Mouse (Mus musculus) liver, embryonic 15.5 days (tissue): ENCODE results near the gene Foxred2. TPM values are rescaled to one million over a fixed set of nuclear protein-coding genes. Genes with fewer than 3 reads are reported as not detected.

Experiments
- ATAC-seq: fragments of 200-750 bp; cut with Nextera tagmentation; 2 replicates; pipeline ENCODE4 v1.8.0; 2017; ENCODE audit warnings: moderate number of reproducible peaks, mild to moderate bottlenecking, moderate library complexity; ENCODE audit not compliant: insufficient read depth
- H3K27ac ChIP-seq: fragments of 300-500 bp; sonication (generic); replicated peaks from 2 replicates; pipeline ENCODE4 v1.5.1; 2015; ENCODE audit warnings: mild to moderate bottlenecking, inconsistent platforms
- H3K27me3 ChIP-seq: fragments of 300-500 bp; sonication (generic); 2 replicates; pipeline ENCODE4 v1.6.1; 2015; ENCODE audit warnings: mild to moderate bottlenecking, inconsistent platforms
- H3K36me3 ChIP-seq: fragments of 300-500 bp; sonication (generic); replicated peaks from 2 replicates; pipeline ENCODE4 v1.6.1; 2015; ENCODE audit warnings: moderate library complexity, mild to moderate bottlenecking, inconsistent platforms
- H3K4me1 ChIP-seq: fragments of 300-500 bp; sonication (generic); replicated peaks from 2 replicates; pipeline ENCODE4 v1.6.1; 2015; ENCODE audit warnings: inconsistent platforms
- H3K4me2 ChIP-seq: fragments of 300-500 bp; sonication (generic); 2 replicates; pipeline ENCODE4 v1.6.1; 2015; ENCODE audit warnings: moderate library complexity, mild to moderate bottlenecking, inconsistent platforms
- H3K4me3 ChIP-seq: fragments of 300-500 bp; sonication (generic); replicated peaks from 2 replicates; pipeline ENCODE4 v1.5.1; 2015; ENCODE audit warnings: mild to moderate bottlenecking, inconsistent platforms
- H3K9ac ChIP-seq: fragments of 300-500 bp; sonication (generic); 2 replicates; pipeline ENCODE4 v1.6.1; 2015; ENCODE audit warnings: moderate library complexity, mild to moderate bottlenecking, inconsistent platforms
- H3K9me3 ChIP-seq: fragments of 300-500 bp; sonication (generic); replicated peaks from 2 replicates; pipeline ENCODE4 v1.6.1; 2016; ENCODE audit warnings: inconsistent platforms
- WGBS: fragments of 180-500 bp; shearing (Covaris S2); methylation state at CpG from one replicate; pipeline ENCODE4 v1.1.7; 2015; ENCODE audit warnings: mixed read lengths; ENCODE audit not compliant: insufficient replicate concordance; 5-methylcytosine and 5-hydroxymethylcytosine counted together
- polyA plus RNA-seq: library from polyadenylated mRNA; unstranded; fragments of >200 nt; fragmentation: Nextera tagmentation; extraction: Ambion mirVana; gene quantifications from 2 replicates; pipeline ENCODE4 v1.2.1, GENCODE M21; 2015

Foxred2 gene
- polyA plus RNA-seq, 1 experiment from 2014 or later = 1.1 TPM

DNA sequence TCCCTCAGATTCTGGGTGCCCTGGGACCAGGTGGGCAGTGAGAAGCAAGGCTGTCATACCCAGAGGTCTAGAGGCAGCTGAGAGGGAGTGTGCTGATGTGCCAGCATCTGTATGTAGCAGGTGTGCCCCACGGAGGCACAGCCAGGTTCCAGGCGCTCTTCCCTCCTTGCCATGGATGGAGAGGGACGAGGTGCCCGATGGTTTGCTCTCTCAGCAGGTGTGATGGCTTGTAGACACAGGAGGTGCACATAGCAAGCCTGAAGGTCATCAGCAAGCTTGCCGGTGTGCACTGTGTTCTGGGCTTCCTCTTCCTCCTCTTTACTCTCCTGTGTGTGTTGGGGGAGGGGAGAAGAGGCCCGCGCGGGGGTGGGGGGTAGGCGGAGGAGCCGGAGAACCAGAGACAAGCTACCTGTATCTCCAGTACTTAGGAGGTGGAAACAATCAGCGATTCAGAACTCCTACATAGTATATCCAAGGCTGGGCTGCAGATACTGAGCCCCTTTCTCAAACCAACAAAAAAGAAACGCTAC is 52.1 kb downstream of the Foxred2 start:
- ATAC-seq = no peak
- Histone ChIP-seq H3K36me3 (no peaks in the 10 kb centered on the region), H3K27ac (no peak overlapping the region), H3K9ac (no peak overlapping the region), H3K27me3 (peaks cover 22% of the 10 kb centered on the region), H3K9me3 (no peaks in the 10 kb centered on the region), H3K4me2 (peak overlapping the region; percentile 55; the same call in 1 of the 2 replicates), H3K4me1 (peaks cover 28% of the 10 kb centered on the region), H3K4me3 (0 out of 2 replicates have a peak overlapping the region, but pooled peaks have one; percentile 3)
- whole genome bisulfite sequencing = 15% methylated on average over 12 of the region's 12 CpGs

- H3K4me3 ChIP-seq = no peak overlapping the region
- WGBS = 60% methylated on average over 5 of the region's 5 CpGs
- no peak for ATAC-seq
- H3K9ac ChIP-seq = no peak overlapping the region
- H3K4me2 ChIP-seq = no peak overlapping the region
- peaks cover 22% of the 10 kb centered on the region for H3K27me3 ChIP-seq
- no peak overlapping the region for H3K27ac ChIP-seq
- H3K9me3 ChIP-seq = no peaks in the 10 kb centered on the region
- no peaks in the 10 kb centered on the region for H3K36me3 ChIP-seq
- H3K4me1 ChIP-seq = peaks cover 28% of the 10 kb centered on the region
Observed at GRCm38 (mm10) chr15:77903176-77903575, 53.3 kb downstream of the Foxred2 start.

DNA sequence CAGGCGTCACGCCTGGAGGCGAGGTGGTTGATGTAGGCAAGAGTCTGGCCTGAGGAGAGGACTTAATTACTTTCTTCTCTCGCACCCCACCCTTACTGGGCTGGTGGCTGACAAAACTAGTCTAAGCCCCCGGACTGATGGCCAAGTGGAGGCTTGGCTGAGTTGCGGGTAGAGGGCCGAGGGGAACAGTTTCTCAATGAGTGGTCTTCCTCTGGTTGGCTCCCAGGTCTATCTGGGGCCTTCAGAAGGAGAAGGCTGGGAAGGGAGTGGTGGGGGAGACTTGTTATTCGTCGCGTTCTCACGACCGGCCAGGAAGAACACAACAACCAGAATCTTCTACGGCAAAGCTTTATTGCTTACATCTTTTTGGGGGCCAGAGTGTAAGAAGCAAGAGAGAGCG is 61.6 kb downstream of the Foxred2 start:
- H3K36me3 ChIP-seq = no peaks in the 10 kb centered on the region
- H3K9ac ChIP-seq = no peak overlapping the region
- H3K4me2 ChIP-seq = peak overlapping the region; percentile 35
- 66% methylated on average over 13 of the region's 14 CpGs for WGBS
- no peak overlapping the region for H3K4me3 ChIP-seq
- no peak for ATAC-seq
- H3K9me3 ChIP-seq = no peaks in the 10 kb centered on the region
- no peak overlapping the region for H3K27ac ChIP-seq
- no peaks in the 10 kb centered on the region; the same call in none of the 2 replicates for H3K4me1 ChIP-seq
- no peaks in the 10 kb centered on the region; the same call in 1 of the 2 replicates for H3K27me3 ChIP-seq

DNA sequence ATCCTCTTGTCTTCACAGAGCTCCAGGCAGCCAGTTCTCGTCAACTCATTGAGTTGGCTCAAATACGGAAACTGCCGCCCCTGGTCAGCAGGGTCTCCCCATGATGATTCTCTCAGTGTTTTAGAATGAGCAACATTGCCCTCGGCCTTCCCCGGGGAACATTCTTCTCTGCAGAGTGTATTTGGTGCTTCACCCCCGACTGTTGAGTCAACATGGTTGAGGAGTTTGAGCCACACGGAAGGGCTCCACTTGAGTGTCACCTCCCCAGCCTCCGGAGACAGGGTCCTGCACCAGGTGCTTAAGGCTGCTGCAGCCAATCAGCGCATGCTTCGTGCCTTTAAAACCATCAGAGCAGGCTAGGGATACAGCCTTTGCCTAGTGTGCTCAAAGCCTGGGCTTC is 63.2 kb downstream of the Foxred2 start:
- Histone ChIP-seq H3K36me3 (no peaks in the 10 kb centered on the region), H3K9ac (no peak overlapping the region), H3K4me3 (no peak overlapping the region), H3K4me1 (no peaks in the 10 kb centered on the region; the same call in none of the 2 replicates), H3K27me3 (no peaks in the 10 kb centered on the region; the same call in 1 of the 2 replicates), H3K27ac (no peak overlapping the region), H3K4me2 (no peak overlapping the region), H3K9me3 (no peaks in the 10 kb centered on the region)
- 52% methylated on average over 10 of the region's 10 CpGs for WGBS
- ATAC-seq = no peak

GRCm38 (mm10) chr15:77892420-77892819 is 64.1 kb downstream of the Foxred2 start:
- no peaks in the 10 kb centered on the region; the same call in 1 of the 2 replicates for H3K27me3 ChIP-seq
- no peak overlapping the region for H3K4me2 ChIP-seq
- H3K9me3 ChIP-seq = no peaks in the 10 kb centered on the region
- H3K36me3 ChIP-seq = no peaks in the 10 kb centered on the region
- no peaks in the 10 kb centered on the region; the same call in none of the 2 replicates for H3K4me1 ChIP-seq
- H3K4me3 ChIP-seq = no peak overlapping the region
- no peak overlapping the region for H3K9ac ChIP-seq
- no peak overlapping the region for H3K27ac ChIP-seq
- 61% methylated on average over 10 of the region's 10 CpGs for WGBS
- ATAC-seq = no peak

DNA sequence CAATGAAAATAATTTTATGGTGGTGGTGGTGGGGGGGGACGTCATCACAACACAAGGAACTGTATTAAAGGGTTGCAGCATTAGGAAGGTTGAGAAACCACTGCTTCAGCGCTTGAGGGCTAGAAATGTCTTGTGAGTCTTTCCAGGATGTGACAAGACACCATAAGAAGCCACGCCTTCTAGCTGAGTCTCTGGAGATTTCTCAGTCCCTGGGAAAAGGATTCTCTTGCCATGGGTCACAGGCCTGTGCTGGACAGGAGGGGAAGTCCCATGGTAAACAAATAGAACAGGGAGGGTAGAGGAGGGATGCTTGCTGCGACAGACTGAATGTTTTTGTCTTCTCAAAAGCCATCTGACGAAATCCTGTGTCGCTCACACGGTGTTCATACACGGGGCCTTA is 64.8 kb downstream of the Foxred2 start:
- Histone ChIP-seq H3K4me3 (no peak overlapping the region), H3K9me3 (no peaks in the 10 kb centered on the region), H3K9ac (no peak overlapping the region), H3K27ac (no peak overlapping the region), H3K36me3 (no peaks in the 10 kb centered on the region), H3K27me3 (no peaks in the 10 kb centered on the region; the same call in 1 of the 2 replicates), H3K4me1 (peaks cover 5% of the 10 kb centered on the region), H3K4me2 (no peak overlapping the region)
- WGBS = 62% methylated on average over 8 of the region's 8 CpGs
- ATAC-seq = no peak

Other genes with a start within 250 kb of the Foxred2 start
- gene Apol9b, start 227.7 kb downstream of the Foxred2 start, polyA plus RNA-seq = 0.12 TPM in 1 of 2 replicates, not detected in the other
- gene Apol8, start 199.7 kb downstream of the Foxred2 start, polyA plus RNA-seq = 27.0 and 28.5 TPM in 2 replicates
- 19.5 and 20.3 TPM in 2 replicates for gene Myh9, start 114.5 kb downstream of the Foxred2 start, polyA plus RNA-seq
- gene Txn2, start 27.7 kb downstream of the Foxred2 start, polyA plus RNA-seq = 185 and 208 TPM in 2 replicates
- 139 and 142 TPM in 2 replicates for gene Eif3d, start 14.1 kb upstream of the Foxred2 start, polyA plus RNA-seq
- not detected in 2 replicates for gene Cacng2, start 163.3 kb upstream of the Foxred2 start, polyA plus RNA-seq
- gene Ift27, start 217.4 kb upstream of the Foxred2 start, polyA plus RNA-seq = 31.5 and 34.0 TPM in 2 replicates
- gene Pvalb, start 249.7 kb upstream of the Foxred2 start, polyA plus RNA-seq = not detected in 2 replicates